Mouse (Mus musculus): Measurements from ENCODE around the gene Gm19935. TPM values are rescaled to one million over a fixed set of nuclear protein-coding genes. Genes with fewer than 3 reads are reported as not detected.

Gm19935 gene
- polyA plus RNA-seq, 1 experiment: not detected

DNA sequence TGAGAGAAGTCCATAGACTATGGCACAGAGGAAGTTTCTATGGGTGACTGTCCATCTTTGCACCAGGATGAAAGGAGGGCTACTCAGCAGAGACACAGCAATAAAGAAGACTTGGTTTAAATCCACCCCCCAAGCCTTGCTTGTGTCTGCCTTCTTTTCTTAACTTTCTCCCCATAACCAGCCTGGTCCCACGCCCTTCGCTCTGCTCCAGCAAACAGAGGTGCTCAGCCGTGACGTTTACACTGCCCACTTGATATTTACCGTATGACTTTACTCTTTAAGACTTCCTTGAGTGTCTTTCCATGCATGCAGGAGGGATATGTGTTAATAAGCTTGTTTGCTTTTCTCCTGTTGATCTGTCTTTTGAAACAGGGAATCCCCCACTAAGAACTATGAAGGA, 17.7 kb downstream of the Gm19935 start:
- Histone ChIP-seq H3K4me3 (no peak overlapping the region), H3ac (ENCODE audit: control insufficient read depth, insufficient read length) (no peak overlapping the region), H3K79me2 (ENCODE audit: control insufficient read depth, insufficient read depth) (no peaks in the 10 kb centered on the region), H3K4me2 (ENCODE audit: low read depth) (no peak overlapping the region), H3K27me3 (ENCODE audit: control insufficient read depth, insufficient read depth, insufficient read length) (peaks cover 10% of the 10 kb centered on the region), H3K36me3 (ENCODE audit: control insufficient read depth, insufficient read depth) (no peaks in the 10 kb centered on the region)
- TF ChIP-seq TCF3 (IDR thresholded peaks at IDR 0.05; ENCODE audit: insufficient read length, low read depth) (no peak), USF1 (IDR thresholded peaks at IDR 0.05; ENCODE audit: low read depth) (no peak), REST (IDR thresholded peaks at IDR 0.05; ENCODE audit: insufficient read depth, insufficient read length) (no peak)

GRCm38 (mm10) chr8:90794990-90795861, 22.0 kb downstream of the Gm19935 start:
- no peak overlapping the region for H3K4me3 ChIP-seq
- no peak for TF ChIP-seq MAX (IDR thresholded peaks at IDR 0.05; ENCODE audit: low read depth)
- TF ChIP-seq TCF3 (IDR thresholded peaks at IDR 0.05; ENCODE audit: insufficient read length, low read depth): no peak
- TF ChIP-seq USF1 (IDR thresholded peaks at IDR 0.05; ENCODE audit: low read depth): no peak
- H3ac ChIP-seq (ENCODE audit: control insufficient read depth, insufficient read length): no peak overlapping the region
- H3K4me2 ChIP-seq (ENCODE audit: low read depth): peak overlapping the region; percentile 75
- H3K36me3 ChIP-seq (ENCODE audit: control insufficient read depth, insufficient read depth): no peaks in the 10 kb centered on the region
- H3K27me3 ChIP-seq (ENCODE audit: control insufficient read depth, insufficient read depth, insufficient read length): peaks cover 6% of the 10 kb centered on the region
- H3K79me2 ChIP-seq (ENCODE audit: control insufficient read depth, insufficient read depth): no peaks in the 10 kb centered on the region

- Histone ChIP-seq H3K4me2 (ENCODE audit: low read depth) (no peak overlapping the region), H3K36me3 (ENCODE audit: control insufficient read depth, insufficient read depth) (no peaks in the 10 kb centered on the region), H3ac (ENCODE audit: control insufficient read depth, insufficient read length) (no peak overlapping the region), H3K4me3 (no peak overlapping the region), H3K79me2 (ENCODE audit: control insufficient read depth, insufficient read depth) (no peaks in the 10 kb centered on the region), H3K27me3 (ENCODE audit: control insufficient read depth, insufficient read depth, insufficient read length) (no peaks in the 10 kb centered on the region)
- no peak for TF ChIP-seq CEBPB (IDR thresholded peaks at IDR 0.05; ENCODE audit: insufficient read depth, poor library complexity, severe bottlenecking)
- no peak for TF ChIP-seq TCF3 (IDR thresholded peaks at IDR 0.05; ENCODE audit: insufficient read length, low read depth)
- TF ChIP-seq MYOG (IDR thresholded peaks at IDR 0.05; ENCODE audit: control insufficient read depth in 1 of 3, insufficient read depth in 1 of 3, insufficient read length in 2 of 3, low read depth in 2 of 3): no peak
- TF ChIP-seq SRF (IDR thresholded peaks at IDR 0.05; ENCODE audit: control insufficient read depth, insufficient read length, low read depth): no peak
- TF ChIP-seq TCF12 (IDR thresholded peaks at IDR 0.05; ENCODE audit: insufficient read depth, poor library complexity, severe bottlenecking): no peak
- no peak for TF ChIP-seq REST (IDR thresholded peaks at IDR 0.05; ENCODE audit: insufficient read depth, insufficient read length)
- TF ChIP-seq POLR2AphosphoS2 (IDR thresholded peaks at IDR 0.05; ENCODE audit: insufficient read length, low read depth): no peak
- TF ChIP-seq USF1 (IDR thresholded peaks at IDR 0.05; ENCODE audit: low read depth): no peak
- no peak for TF ChIP-seq MYOD1 (IDR thresholded peaks at IDR 0.05; ENCODE audit: control insufficient read depth in 1 of 3, insufficient read length in 2 of 3, low read depth in 2 of 3)
- no peak for TF ChIP-seq MAX (IDR thresholded peaks at IDR 0.05; ENCODE audit: low read depth)
- no peak for TF ChIP-seq POLR2A (IDR thresholded peaks at IDR 0.05; ENCODE audit: insufficient read length, low read depth)
- TF ChIP-seq E2F4 (IDR thresholded peaks at IDR 0.05; ENCODE audit: insufficient read depth): no peak
Measured at GRCm38 (mm10) chr8:90793710-90794109, 23.5 kb downstream of the Gm19935 start.

DNA sequence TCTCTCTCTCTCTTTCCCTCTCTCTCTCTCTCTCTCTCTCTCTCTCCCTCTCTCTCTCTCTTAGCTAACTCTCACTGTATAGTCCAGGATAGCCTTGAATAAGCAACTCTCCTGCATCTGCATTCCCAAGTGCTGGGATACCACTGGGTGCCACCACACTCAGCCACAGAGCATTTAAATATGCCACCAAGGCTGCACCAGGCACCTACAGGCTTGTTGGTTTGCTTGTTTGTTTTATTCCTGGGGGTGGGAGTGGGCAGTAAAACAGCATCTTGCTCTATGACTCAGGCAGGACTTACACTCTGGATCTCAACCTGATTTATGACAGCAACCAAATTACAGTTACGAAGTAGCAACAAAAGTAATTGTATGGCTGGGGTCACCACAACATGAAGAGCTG, 25.6 kb downstream of the Gm19935 start:
- Histone ChIP-seq H3K4me3 (no peak overlapping the region), H3ac (ENCODE audit: control insufficient read depth, insufficient read length) (no peak overlapping the region), H3K36me3 (ENCODE audit: control insufficient read depth, insufficient read depth) (no peaks in the 10 kb centered on the region), H3K4me2 (ENCODE audit: low read depth) (no peak overlapping the region), H3K27me3 (ENCODE audit: control insufficient read depth, insufficient read depth, insufficient read length) (no peaks in the 10 kb centered on the region), H3K79me2 (ENCODE audit: control insufficient read depth, insufficient read depth) (no peaks in the 10 kb centered on the region)
- TF ChIP-seq CEBPB (IDR thresholded peaks at IDR 0.05; ENCODE audit: insufficient read depth, poor library complexity, severe bottlenecking) (no peak), SRF (IDR thresholded peaks at IDR 0.05; ENCODE audit: control insufficient read depth, insufficient read length, low read depth) (no peak), MYOD1 (IDR thresholded peaks at IDR 0.05; ENCODE audit: control insufficient read depth in 1 of 3, insufficient read length in 2 of 3, low read depth in 2 of 3) (no peak), TCF12 (IDR thresholded peaks at IDR 0.05; ENCODE audit: insufficient read depth, poor library complexity, severe bottlenecking) (no peak), POLR2A (IDR thresholded peaks at IDR 0.05; ENCODE audit: insufficient read length, low read depth) (no peak), REST (IDR thresholded peaks at IDR 0.05; ENCODE audit: insufficient read depth, insufficient read length) (no peak), TCF3 (IDR thresholded peaks at IDR 0.05; ENCODE audit: insufficient read length, low read depth) (no peak), MYOG (IDR thresholded peaks at IDR 0.05; ENCODE audit: control insufficient read depth in 1 of 3, insufficient read depth in 1 of 3, insufficient read length in 2 of 3, low read depth in 2 of 3) (no peak), POLR2AphosphoS2 (IDR thresholded peaks at IDR 0.05; ENCODE audit: insufficient read length, low read depth) (no peak), MAX (IDR thresholded peaks at IDR 0.05; ENCODE audit: low read depth) (no peak), USF1 (IDR thresholded peaks at IDR 0.05; ENCODE audit: low read depth) (no peak), E2F4 (IDR thresholded peaks at IDR 0.05; ENCODE audit: insufficient read depth) (no peak)

GRCm38 (mm10) chr8:90769791-90770190, 47.4 kb downstream of the Gm19935 start:
- H3K4me2 ChIP-seq (ENCODE audit: low read depth): no peak overlapping the region
- TF ChIP-seq MYOD1 (IDR thresholded peaks at IDR 0.05; ENCODE audit: control insufficient read depth in 1 of 3, insufficient read length in 2 of 3, low read depth in 2 of 3) (no peak), E2F4 (IDR thresholded peaks at IDR 0.05; ENCODE audit: insufficient read depth) (no peak), TCF12 (IDR thresholded peaks at IDR 0.05; ENCODE audit: insufficient read depth, poor library complexity, severe bottlenecking) (no peak), REST (IDR thresholded peaks at IDR 0.05; ENCODE audit: insufficient read depth, insufficient read length) (no peak), USF1 (IDR thresholded peaks at IDR 0.05; ENCODE audit: low read depth) (no peak), SRF (IDR thresholded peaks at IDR 0.05; ENCODE audit: control insufficient read depth, insufficient read length, low read depth) (no peak), CEBPB (IDR thresholded peaks at IDR 0.05; ENCODE audit: insufficient read depth, poor library complexity, severe bottlenecking) (no peak), POLR2A (IDR thresholded peaks at IDR 0.05; ENCODE audit: insufficient read length, low read depth) (no peak), MAX (IDR thresholded peaks at IDR 0.05; ENCODE audit: low read depth) (no peak), MYOG (IDR thresholded peaks at IDR 0.05; ENCODE audit: control insufficient read depth in 1 of 3, insufficient read depth in 1 of 3, insufficient read length in 2 of 3, low read depth in 2 of 3) (no peak), TCF3 (IDR thresholded peaks at IDR 0.05; ENCODE audit: insufficient read length, low read depth) (no peak)

More at GRCm38 (mm10) chr8:90769791-90770190, 47.4 kb downstream of the Gm19935 start:
- no peak overlapping the region for H3ac ChIP-seq (ENCODE audit: control insufficient read depth, insufficient read length)
- no peaks in the 10 kb centered on the region for H3K27me3 ChIP-seq (ENCODE audit: control insufficient read depth, insufficient read depth, insufficient read length)
- no peak overlapping the region for H3K4me3 ChIP-seq
- H3K36me3 ChIP-seq (ENCODE audit: control insufficient read depth, insufficient read depth): no peaks in the 10 kb centered on the region
- no peaks in the 10 kb centered on the region for H3K79me2 ChIP-seq (ENCODE audit: control insufficient read depth, insufficient read depth)

All from myocyte (in vitro differentiated cells).